Mouse (Mus musculus) CD4-positive, CD25-positive, alpha-beta regulatory T cell, adult 9 weeks (primary cell): ENCODE results near the gene Zfp566. TPM values are rescaled to one million over a fixed set of nuclear protein-coding genes. Genes with fewer than 3 reads are reported as not detected.

Experiments
- polyA plus RNA-seq: library from polyadenylated mRNA; unstranded; fragments of 100-300 nt; shearing (Covaris generic); gene quantifications from one replicate; pipeline ENCODE4 v1.2.1, GENCODE M21; 2017

Gene Zfp566
- polyA plus RNA-seq: 14.8 TPM

DNA sequence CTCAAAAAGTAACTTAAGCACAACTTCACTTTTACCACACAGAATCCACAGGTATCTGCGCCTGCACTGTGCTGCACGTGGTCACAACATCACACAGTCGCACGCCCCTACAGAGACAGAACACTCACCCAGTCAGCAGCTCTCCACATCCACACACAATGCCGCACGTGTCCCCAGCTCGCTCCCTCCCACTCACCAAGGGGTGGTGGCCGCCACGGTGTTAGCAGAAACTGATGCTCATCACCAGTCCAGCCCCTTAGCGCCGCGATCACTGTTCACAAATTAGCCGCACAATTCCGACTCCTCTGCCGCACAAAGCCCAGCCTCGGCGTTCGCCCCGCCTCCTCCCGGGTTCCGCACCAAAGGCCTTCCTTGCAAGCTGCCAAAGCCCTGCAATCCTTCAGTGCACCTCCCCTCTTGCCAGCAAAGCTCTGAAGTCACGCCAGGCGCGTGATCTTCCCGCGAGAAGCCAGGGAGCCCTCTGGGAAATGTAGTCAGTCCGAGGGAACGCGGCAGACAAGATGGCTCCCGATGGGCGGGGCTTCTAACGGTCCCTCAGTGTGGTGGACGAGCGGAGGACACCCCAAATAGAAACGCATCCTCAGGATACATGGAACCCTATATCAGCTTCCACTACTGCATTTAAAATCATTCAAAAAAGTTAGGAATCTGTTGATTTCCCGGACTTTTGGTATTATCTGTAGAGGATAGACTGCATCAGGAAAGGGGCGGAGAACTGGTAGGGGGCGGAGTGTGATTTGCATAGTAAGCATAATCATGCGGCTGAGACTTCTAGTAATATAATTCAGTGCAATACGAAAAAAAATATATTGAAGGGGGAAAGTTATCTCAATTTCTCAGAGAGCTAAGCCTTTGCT, at the start of gene Zfp566, which contains the start of gene Gm26920:
TSS of gene Zfp566 (minus strand) at position 436 of the 878 bp plus-strand sequence.
TSS of gene Gm26920 (minus strand) at position 319 of the 878 bp plus-strand sequence.

DNA sequence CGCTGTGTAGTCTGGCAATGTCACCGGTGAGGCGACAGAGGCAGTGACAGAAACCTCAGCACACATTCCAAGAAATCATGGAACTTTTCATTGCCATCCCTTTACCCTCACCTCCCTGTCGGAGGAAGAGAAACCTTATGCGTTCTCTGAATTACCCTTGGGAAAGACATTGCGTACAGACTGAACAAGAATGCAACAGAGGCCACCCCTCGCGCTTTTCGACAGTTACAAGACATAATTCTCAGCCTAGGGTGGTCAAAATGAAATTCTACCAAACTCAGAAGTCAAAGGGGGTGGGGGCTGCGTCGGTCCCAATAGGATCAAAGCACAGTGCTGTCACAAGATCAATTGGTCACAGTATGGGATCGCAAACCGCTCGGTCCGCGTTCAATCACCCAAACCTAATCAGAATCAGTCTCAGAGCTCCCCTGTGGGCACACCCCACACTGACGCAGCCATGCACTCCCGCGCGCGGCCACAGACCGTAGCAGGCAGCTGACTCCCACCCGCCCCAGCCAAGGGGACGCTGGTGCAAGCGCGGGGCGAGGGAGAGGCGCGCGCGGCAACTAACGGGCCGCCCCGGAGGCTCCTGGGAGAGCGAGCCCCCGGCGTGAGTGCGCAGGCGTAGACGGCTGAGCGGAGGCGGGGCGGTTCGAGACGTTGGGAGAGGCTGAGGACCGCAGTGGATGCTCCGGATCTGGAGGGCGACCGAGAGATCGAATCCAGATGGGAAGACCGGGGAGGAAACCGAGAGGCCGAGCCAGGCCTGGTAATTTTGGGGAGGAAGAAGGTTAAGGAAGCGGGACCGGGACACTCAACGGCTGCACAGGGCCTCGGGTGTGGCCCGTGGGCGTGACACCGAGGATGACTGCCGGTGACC, 31.2 kb upstream of the Zfp566 start, which contains the start of gene Zfp382:
TSS of gene Zfp382 (plus strand) at position 635 of the 880 bp plus-strand sequence.

DNA sequence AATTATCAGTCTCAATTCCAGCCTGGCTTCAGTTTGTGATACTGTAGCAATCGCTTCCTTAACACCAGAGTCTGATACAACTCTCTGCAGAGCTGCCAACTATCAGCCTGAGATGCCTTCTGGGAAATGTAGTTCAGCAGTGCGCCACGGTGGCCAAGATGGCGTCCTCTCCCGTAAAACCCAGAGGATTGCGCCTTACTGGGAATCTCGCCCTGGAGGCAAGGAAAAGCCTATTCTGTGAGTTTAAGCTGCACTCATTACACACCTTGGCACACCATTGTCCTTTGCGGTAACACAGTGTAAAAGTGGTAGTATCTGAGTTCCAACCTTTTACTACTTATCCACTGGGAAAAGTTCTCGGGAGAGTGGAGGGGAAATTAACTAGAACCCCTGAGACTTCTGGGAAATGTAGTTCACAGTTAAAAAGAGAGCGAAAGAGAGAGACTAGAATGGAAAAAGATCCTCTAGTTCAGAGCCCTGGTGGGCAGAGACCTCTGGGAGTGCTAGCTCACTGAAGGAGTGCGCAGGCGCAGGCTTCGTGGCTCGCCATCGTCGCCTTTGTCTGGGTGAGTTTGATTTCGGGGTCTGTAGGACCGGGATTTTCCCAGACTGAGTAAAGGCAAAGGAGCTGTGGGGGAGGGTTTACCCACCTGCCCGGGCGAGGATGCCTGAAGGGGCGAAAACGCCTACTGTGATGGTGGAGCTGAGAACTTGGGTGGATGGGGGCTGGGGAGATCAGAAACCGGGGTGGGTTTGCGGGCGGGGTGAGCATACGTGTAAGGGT, 4.5 kb upstream of the Zfp566 start, which contains the start of gene Zfp260:
TSS of gene Zfp260 (plus strand) at position 132 of the 784 bp plus-strand sequence.

DNA sequence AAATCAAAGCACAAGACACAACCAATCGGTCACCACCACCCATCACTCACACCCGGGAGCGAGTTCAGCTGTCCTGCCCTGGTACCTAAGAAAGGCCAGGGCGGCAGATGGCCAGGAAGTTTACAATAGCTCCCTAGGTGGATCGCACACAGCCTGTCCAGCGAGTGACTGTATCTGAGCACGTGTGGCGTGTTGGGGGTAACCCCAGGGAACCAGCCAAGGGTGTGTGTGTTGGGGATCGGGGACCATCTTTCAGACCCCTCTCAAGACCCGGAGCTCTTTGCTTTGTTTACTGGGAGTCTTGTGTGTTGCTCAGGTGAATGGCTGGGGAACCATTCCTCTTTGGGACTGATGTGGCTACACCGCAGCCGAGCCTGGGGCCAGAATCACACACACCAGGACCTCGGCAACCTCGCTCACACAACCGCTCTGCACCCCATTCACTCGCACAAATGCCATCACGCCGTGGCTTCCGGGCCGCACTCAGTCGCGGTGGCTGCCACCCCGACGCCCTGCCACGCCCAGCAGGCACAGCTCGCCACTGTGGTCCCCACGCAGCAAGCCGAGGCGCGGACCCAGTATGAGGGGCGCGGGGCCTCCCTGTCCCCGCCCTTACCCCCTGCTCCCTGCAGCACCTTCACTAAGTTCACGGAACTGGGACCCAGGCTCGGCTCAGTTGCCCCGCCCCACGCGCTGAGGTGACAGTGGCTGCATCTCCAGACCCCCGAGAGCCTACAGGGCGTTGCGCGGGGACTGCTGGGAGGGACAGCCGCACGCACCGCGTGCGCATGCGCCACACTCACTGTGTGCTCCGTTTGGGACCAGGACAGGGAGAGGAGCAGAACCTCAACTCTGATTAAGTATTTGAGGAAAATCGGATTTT, 17.9 kb downstream of the Zfp566 start, which contains the start of gene Zfp82:
TSS of gene Zfp82 (minus strand) at position 755 of the 883 bp plus-strand sequence.

DNA sequence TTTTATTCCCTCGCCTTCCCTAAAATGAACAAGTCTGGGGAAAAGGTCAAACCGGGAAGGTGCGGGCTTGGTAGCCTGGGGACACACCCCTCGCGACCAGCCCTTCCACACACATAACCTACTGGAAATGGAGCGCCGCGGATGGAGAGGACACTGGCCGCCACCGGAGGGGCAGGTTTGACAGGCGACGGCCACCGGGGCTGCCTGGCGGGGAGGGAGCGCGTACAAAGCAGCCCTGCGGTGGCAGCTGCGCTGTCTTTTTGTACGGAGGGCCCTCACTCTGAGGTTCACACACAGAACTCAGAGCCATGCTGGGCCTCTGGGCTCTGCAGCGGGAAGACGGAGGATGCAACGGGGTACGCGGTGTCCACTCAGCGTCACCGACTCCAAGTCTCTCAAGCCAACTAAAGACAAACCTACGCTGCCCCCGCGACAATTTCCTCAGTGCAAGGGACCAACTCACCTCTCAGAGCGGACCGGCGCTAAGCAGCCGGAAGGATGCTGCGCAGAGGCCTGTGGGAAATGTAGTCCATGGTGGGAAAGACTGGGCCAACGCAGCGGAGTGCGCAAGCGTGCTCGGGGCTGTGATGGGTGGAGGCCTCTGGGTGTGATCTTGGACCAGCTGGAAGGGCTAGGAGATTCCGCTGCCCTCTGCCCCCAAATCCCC, 39.3 kb downstream of the Zfp566 start, which contains the start of gene Zfp14:
TSS of gene Zfp14 (minus strand) at position 499 of the 667 bp plus-strand sequence.

Other genes starting within 250 kb of the Zfp566 start
- 7.1 TPM for gene Zfp940, start 236.9 kb downstream of the Zfp566 start, polyA plus RNA-seq
- 15.7 TPM for gene Zfp420, start 230.5 kb downstream of the Zfp566 start, polyA plus RNA-seq
- 5.9 TPM for gene Zfp27, start 184.0 kb downstream of the Zfp566 start, polyA plus RNA-seq
- 0.99 TPM for gene Zfp383, start 182.3 kb downstream of the Zfp566 start, polyA plus RNA-seq
- gene Zfp74, start 136.4 kb downstream of the Zfp566 start, polyA plus RNA-seq: 7.3 TPM
- 6.3 TPM for gene Zfp568, start 106.6 kb downstream of the Zfp566 start, polyA plus RNA-seq
- gene Zfp14, start 39.1 kb downstream of the Zfp566 start, polyA plus RNA-seq: 7.1 TPM
- 13.1 TPM for gene Zfp82, start 17.6 kb downstream of the Zfp566 start, polyA plus RNA-seq
- gene Gm26920, start 117 bp downstream of the Zfp566 start, polyA plus RNA-seq: 2.0 TPM
- 95.2 TPM for gene Zfp260, start 4.2 kb upstream of the Zfp566 start, polyA plus RNA-seq
- 15.8 TPM for gene Zfp382, start 31.4 kb upstream of the Zfp566 start, polyA plus RNA-seq
- gene Zfp146, start 79.2 kb upstream of the Zfp566 start, polyA plus RNA-seq: 33.9 TPM
- 1.5 TPM for gene Cox7a1, start 93.6 kb upstream of the Zfp566 start, polyA plus RNA-seq
- 74.4 TPM for gene Capns1, start 108.3 kb upstream of the Zfp566 start, polyA plus RNA-seq
- 69.2 TPM for gene Polr2i, start 141.4 kb upstream of the Zfp566 start, polyA plus RNA-seq
- 134 TPM for gene Tbcb, start 141.7 kb upstream of the Zfp566 start, polyA plus RNA-seq
- not detected for gene Ovol3, start 145.2 kb upstream of the Zfp566 start, polyA plus RNA-seq
- gene Thap8, start 189.6 kb upstream of the Zfp566 start, polyA plus RNA-seq: 0.69 TPM
- gene Wdr62, start 189.9 kb upstream of the Zfp566 start, polyA plus RNA-seq: 5.3 TPM
- 4.2 TPM for gene Clip3, start 201.2 kb upstream of the Zfp566 start, polyA plus RNA-seq
- 157 TPM for gene Alkbh6, start 218.2 kb upstream of the Zfp566 start, polyA plus RNA-seq
- gene Syne4, start 224.3 kb upstream of the Zfp566 start, polyA plus RNA-seq: 13.5 TPM
- not detected for gene E130208F15Rik, start 231.2 kb upstream of the Zfp566 start, polyA plus RNA-seq
- 7.4 TPM for gene Sdhaf1, start 233.4 kb upstream of the Zfp566 start, polyA plus RNA-seq